Mouse (Mus musculus) mature B cell (primary cell): Measurements from ENCODE around the gene Kcna7.
"Not testable (repeated sequence)": the region's sequence is repeated elsewhere in the genome, so short reads cannot be mapped to it uniquely, and the experiment has no call there.

ENCODE experiments used
- in situ Hi-C: fragments of 300-500 bp; cut with MboI; formaldehyde crosslinking; loops from 2 replicates; pipeline ENCODE4 v1.14.3; 2019

Gene Kcna7

GRCm38 (mm10) chr7:45395129-45395541 is 10.3 kb upstream of the Kcna7 start:
- in situ Hi-C loops, result no loop called here

- in situ Hi-C loops, result no loop called here
These were observed 9.7 kb upstream of the Kcna7 start, which contains the start of gene Snrnp70 for GRCm38 (mm10) chr7:45395578-45396336. Snrnp70 (minus strand) TSS chr7:45395742.

GRCm38 (mm10) chr7:45396337-45396775 is 9.1 kb upstream of the Kcna7 start:
- in situ Hi-C loops, result not testable (repeated sequence)

- in situ Hi-C loops, result no loop called here
These were observed 8.7 kb upstream of the Kcna7 start for GRCm38 (mm10) chr7:45396787-45397186.

- in situ Hi-C loops, result no loop called here
These were observed 3.9 kb upstream of the Kcna7 start for GRCm38 (mm10) chr7:45401521-45402085.

GRCm38 (mm10) chr7:45403532-45404261 is 1.8 kb upstream of the Kcna7 start:
- in situ Hi-C loops, result no loop called here

- in situ Hi-C loops, result no loop called here
These were observed 1.0 kb downstream of the Kcna7 start for GRCm38 (mm10) chr7:45406157-45407156.

GRCm38 (mm10) chr7:45407836-45408235 is 2.4 kb downstream of the Kcna7 start:
- in situ Hi-C loops, result no loop called here

- in situ Hi-C loops, result no loop called here
These were observed 2.9 kb downstream of the Kcna7 start for GRCm38 (mm10) chr7:45408351-45408750.

GRCm38 (mm10) chr7:45408949-45409348 is 3.5 kb downstream of the Kcna7 start:
- in situ Hi-C loops, result no loop called here

- in situ Hi-C loops, result no loop called here
These were observed 4.2 kb downstream of the Kcna7 start for GRCm38 (mm10) chr7:45409497-45410163.

- in situ Hi-C loops, result no loop called here
These were observed 7.0 kb downstream of the Kcna7 start for GRCm38 (mm10) chr7:45412421-45412820.

GRCm38 (mm10) chr7:45413113-45413863 is 7.8 kb downstream of the Kcna7 start, which contains the start of gene Ntf5:
Ntf5 (plus strand) TSS chr7:45413695.
- in situ Hi-C loops, result no loop called here

- in situ Hi-C loops, result no loop called here
These were observed 8.6 kb downstream of the Kcna7 start for GRCm38 (mm10) chr7:45413864-45414739.

- in situ Hi-C loops, result no loop called here
These were observed 9.3 kb downstream of the Kcna7 start for GRCm38 (mm10) chr7:45414740-45415224.

- in situ Hi-C loops, result no loop called here
These were observed 10.2 kb downstream of the Kcna7 start for GRCm38 (mm10) chr7:45415636-45416035.

- in situ Hi-C loops, result no loop called here
These were observed 12.6 kb downstream of the Kcna7 start for GRCm38 (mm10) chr7:45417962-45418492.

GRCm38 (mm10) chr7:45419859-45420614 is 14.6 kb downstream of the Kcna7 start:
- in situ Hi-C loops, result no loop called here
